In the genomic region with DNA sequence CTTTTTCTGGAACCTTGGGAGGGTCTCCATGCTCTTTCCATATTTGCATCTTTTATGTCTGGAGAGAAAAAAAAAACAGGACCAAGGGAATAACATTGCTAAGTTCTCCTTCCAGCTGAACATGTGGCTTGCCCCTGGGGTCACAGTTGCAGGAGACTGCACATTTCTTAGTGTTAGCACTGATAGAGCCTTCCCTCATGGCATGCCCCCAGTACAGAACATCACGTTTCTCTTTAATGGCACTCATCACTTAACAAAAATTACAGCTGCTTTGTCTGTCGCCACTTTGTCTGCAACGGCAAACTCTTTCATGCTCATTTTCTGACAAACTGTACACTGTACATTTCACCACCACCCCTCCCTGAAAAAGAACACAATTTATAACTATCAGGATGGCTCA, we compare ENCODE assay signal across 21 mouse cellular contexts.
DNase-seq lines count a peak whose midpoint lies in the region; ATAC-seq and TF ChIP-seq lines count a peak whose summit lies in the region.
"Had no signal": no experiment of that assay in that cellular context is flagged by ENCODE, and none has a peak within 500 bp of the region (broad histone marks: within the 10 kb centered on the region; RNA-seq: fewer than 3 reads in every experiment).

No protein-coding gene starts in this region.

- H3K4me3 ChIP-seq in heart, adult 2 months: no peak overlapping the region
- H3K4me3 ChIP-seq in heart, embryonic 14.5 days (ENCODE audit: control insufficient read depth in 1 of 2, insufficient read depth in 1 of 2, low read depth in 1 of 2, low read length in 2 of 2): no peak overlapping the region
- no peak overlapping the region for H3K4me3 ChIP-seq in lung, embryonic 14.5 days (ENCODE audit: low read depth, low read length)
- no peak overlapping the region for H3K4me3 ChIP-seq in lung, adult 2 months (replicated peaks; ENCODE audit: extremely low read depth, low read depth, low read length)
- H3K4me3 ChIP-seq: embryonic facial prominence, embryonic 10.5 days; forebrain, embryonic 13.5 days; hindbrain, embryonic 13.5 days had no signal

- H3K79me2 ChIP-seq in heart, adult 2 months (replicated peaks; ENCODE audit: control insufficient read depth, insufficient read depth, low read length): no peaks in the 10 kb centered on the region

- H3K4me2 ChIP-seq in heart, embryonic 14.5 days (ENCODE audit: low read length): no peak overlapping the region
- H3K4me2 ChIP-seq in lung, embryonic 14.5 days: no peak overlapping the region
- H3K4me2 ChIP-seq: forebrain, embryonic 13.5 days; hindbrain, embryonic 13.5 days had no signal

- H3K27me3 ChIP-seq in heart, adult 2 months (ENCODE audit: control insufficient read depth, insufficient read depth, low read length): no peaks in the 10 kb centered on the region
- H3K27me3 ChIP-seq in heart, embryonic 14.5 days (ENCODE audit: control insufficient read depth, insufficient read depth, low read length): no peaks in the 10 kb centered on the region
- H3K27me3 ChIP-seq in lung, embryonic 14.5 days (ENCODE audit: insufficient read depth, low read length): no peaks in the 10 kb centered on the region
- H3K27me3 ChIP-seq: forebrain, embryonic 13.5 days; hindbrain, embryonic 13.5 days had no signal

- no peaks in the 10 kb centered on the region for H3K9me3 ChIP-seq in heart, embryonic 14.5 days (ENCODE audit: control insufficient read depth, low read length)
- H3K9me3 ChIP-seq in lung, embryonic 14.5 days (ENCODE audit: low read depth, low read length): no peaks in the 10 kb centered on the region
- H3K9me3 ChIP-seq: embryonic facial prominence, embryonic 10.5 days; forebrain, embryonic 13.5 days; hindbrain, embryonic 13.5 days had no signal

- DNase-seq in heart, adult 11 months: peak; percentile 80
- DNase-seq in heart, adult 2 months: no peak
- no peak for DNase-seq in heart, postnatal 25 days (ENCODE audit: low spot score)
- DNase-seq in lung, embryonic 14.5 days: peak; percentile 69
- no peak for DNase-seq in lung, postnatal 4 days
- DNase-seq in lung, postnatal 10 days: peak; percentile 18
- DNase-seq in lung, adult 2 months: no peak
- DNase-seq: adrenal gland, adult 8-10 months; adrenal gland, postnatal 36 days; cerebellum, adult 2 months; cerebellum, postnatal 10 days; forebrain, postnatal 0 days; gastrocnemius, postnatal 14 days; kidney, adult 11 months had no signal

- no peak for TF ChIP-seq CTCF in heart, adult 2 months (IDR thresholded peaks at IDR 0.05)
- no peak for TF ChIP-seq CTCF in lung, embryonic 14.5 days (IDR thresholded peaks at IDR 0.05; ENCODE audit: low read depth)
- TF ChIP-seq CTCF in lung, adult 2 months (IDR thresholded peaks at IDR 0.05; ENCODE audit: insufficient read depth, low read length): no peak

- peaks cover 4% of the 10 kb centered on the region for H3K36me3 ChIP-seq in heart, adult 2 months (ENCODE audit: control insufficient read depth, insufficient read depth, low read length)
- no peaks in the 10 kb centered on the region for H3K36me3 ChIP-seq in heart, embryonic 14.5 days (ENCODE audit: control insufficient read depth, insufficient read depth, low read length)
- H3K36me3 ChIP-seq in lung, embryonic 14.5 days (ENCODE audit: insufficient read depth): no peaks in the 10 kb centered on the region
- H3K36me3 ChIP-seq: embryonic facial prominence, embryonic 10.5 days; G1E; hindbrain, embryonic 13.5 days had no signal

- 68% methylated on average over 3 of the region's 3 CpGs for WGBS in heart, adult 2 months
- 30% methylated on average over 3 of the region's 3 CpGs for WGBS in heart, embryonic 14.5 days
- WGBS in lung, embryonic 14.5 days: 35% methylated on average over 3 of the region's 3 CpGs
- WGBS in lung, adult 2 months: 70% methylated on average over 3 of the region's 3 CpGs

- no peak overlapping the region for H3K9ac ChIP-seq in heart, adult 2 months (ENCODE audit: low read depth, low read length)
- H3K9ac ChIP-seq in heart, embryonic 14.5 days (ENCODE audit: low read length): no peak overlapping the region
- no peak overlapping the region for H3K9ac ChIP-seq in lung, embryonic 14.5 days
- H3K9ac ChIP-seq: forebrain, embryonic 13.5 days; forebrain, postnatal 0 days; hindbrain, embryonic 13.5 days had no signal

- TF ChIP-seq EP300 in heart, adult 2 months (IDR thresholded peaks at IDR 0.05; ENCODE audit: insufficient read depth, low read depth, low read length): no peak

- intact Hi-C loops in heart, adult 2 months (cut with DNase I): loop anchor here (5.0 kb wide), 2 partner anchors 49 to 119 kb away; no protein-coding TSS in a partner anchor
- intact Hi-C loops in heart, postnatal 25 days (cut with DNase I): loop anchor here (5.0 kb wide), 2 partner anchors 119 to 446 kb away; no protein-coding TSS in a partner anchor

- no peak for TF ChIP-seq POLR2A in heart, adult 2 months (IDR thresholded peaks at IDR 0.05; ENCODE audit: insufficient read depth, low read depth, low read length)
- no peak for TF ChIP-seq POLR2A in lung, adult 2 months (IDR thresholded peaks at IDR 0.05; ENCODE audit: borderline replicate concordance, extremely low read depth, low read depth, low read length)

- no peak for ATAC-seq in heart, embryonic 14.5 days (ENCODE audit: insufficient number of reproducible peaks, insufficient read depth, low FRiP score, low read depth)
- ATAC-seq in lung, embryonic 14.5 days (ENCODE audit: insufficient read depth): peak; percentile 87
- ATAC-seq: CD4-positive, CD25-positive, alpha-beta regulatory T cell, adult 4 months; forebrain, embryonic 13.5 days; forebrain, postnatal 0 days; hindbrain, postnatal 0 days had no signal

- no peak overlapping the region for H3K27ac ChIP-seq in heart, adult 2 months
- H3K27ac ChIP-seq in heart, embryonic 14.5 days (replicated peaks in 1 of 2; ENCODE audit: control insufficient read depth in 1 of 2, insufficient read depth in 1 of 2, low read depth in 2 of 2, low read length in 2 of 2): peak overlapping the region; percentile 8 to 88; a peak in 3 of 4 replicates
- no peak overlapping the region; the same call in 1 of the 2 replicates for H3K27ac ChIP-seq in lung, embryonic 14.5 days (ENCODE audit: low read depth)
- H3K27ac ChIP-seq: embryonic facial prominence, embryonic 10.5 days; forebrain, embryonic 13.5 days; hindbrain, embryonic 13.5 days; hindbrain, postnatal 0 days had no signal

- peaks cover 5% of the 10 kb centered on the region for H3K4me1 ChIP-seq in heart, adult 2 months (ENCODE audit: control insufficient read depth, insufficient read depth, low read length)
- peaks cover 9 to 26% of the 10 kb centered on the region in 2 experiments for H3K4me1 ChIP-seq in heart, embryonic 14.5 days (ENCODE audit: control insufficient read depth in 2 of 2, insufficient read depth in 2 of 2, low read length in 2 of 2)
- no peaks in the 10 kb centered on the region for H3K4me1 ChIP-seq in lung, embryonic 14.5 days (ENCODE audit: insufficient read depth)
- H3K4me1 ChIP-seq in lung, adult 2 months (ENCODE audit: control insufficient read depth, insufficient read depth, low read length): no peaks in the 10 kb centered on the region
- H3K4me1 ChIP-seq: embryonic facial prominence, embryonic 10.5 days; forebrain, embryonic 13.5 days; hindbrain, embryonic 13.5 days had no signal

Comparison
In these comparisons a context has a peak if more than half of its experiments do, and no peak if none do; other contexts are left out.
1. DNase-seq: peak in heart, adult 11 months (single experiment), lung, embryonic 14.5 days (single experiment) and lung, postnatal 10 days (single experiment); none in heart, adult 2 months (0 of 2), heart, postnatal 25 days (single experiment), lung, postnatal 4 days (0 of 2) and lung, adult 2 months (single experiment).
2. H3K27ac ChIP-seq: peak in heart, embryonic 14.5 days (2 of 2); none in heart, adult 2 months (single experiment) and lung, embryonic 14.5 days (single experiment).